Mouse (Mus musculus) heart, adult 9 months (tissue): ENCODE measurements around the gene Gm49320.

Experiments
- DNase-seq, 2 experiments: peaks; one replicate each; pipeline ENCODE4 v3.0.0; 2022; ENCODE audit warnings: low spot score in 2 of 2

Gm49320 gene

DNA sequence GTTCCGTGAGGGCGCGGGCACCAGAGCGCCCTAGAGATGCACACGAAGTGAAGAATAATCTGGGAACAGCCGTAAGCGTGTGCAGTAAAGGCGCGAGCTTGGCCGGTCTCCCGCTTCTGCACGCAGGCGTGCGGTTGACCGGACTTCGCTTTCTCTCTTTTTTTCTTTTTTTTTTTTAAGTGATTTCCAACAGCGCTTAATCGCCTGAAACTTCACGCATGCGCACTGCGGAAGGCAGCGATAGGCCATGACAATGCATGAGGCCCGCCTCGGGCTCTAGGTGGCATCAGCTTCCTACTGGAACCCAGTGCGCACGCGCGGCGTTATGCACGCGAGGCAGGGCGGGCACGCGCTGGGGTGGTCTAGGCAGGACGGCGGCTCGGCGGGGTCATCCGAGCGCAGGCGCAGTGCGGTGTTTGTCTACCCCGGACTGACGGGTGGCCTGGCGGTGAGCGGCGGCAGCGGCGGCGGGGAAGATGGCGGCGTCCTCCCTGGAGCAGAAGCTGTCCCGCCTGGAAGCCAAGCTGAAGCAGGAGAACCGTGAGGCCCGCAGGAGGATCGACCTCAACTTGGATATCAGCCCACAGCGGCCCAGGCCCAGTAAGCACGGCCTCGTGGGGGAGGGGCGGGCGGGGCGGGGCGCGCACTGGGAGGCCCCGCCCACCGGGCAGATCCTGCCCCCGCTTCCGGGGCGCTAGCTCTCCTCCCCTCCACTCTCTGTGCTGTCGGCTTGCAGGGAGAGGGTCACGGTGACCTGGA is at the start of gene Gm49320, which contains the start of gene Map2k7:
Gene Gm49320 (plus strand): TSS at position 432 of the 759 bp plus-strand sequence.
Gene Map2k7 (plus strand): TSS at position 307 of the 759 bp plus-strand sequence.
- DNase-seq: peak; percentile 100

DNA sequence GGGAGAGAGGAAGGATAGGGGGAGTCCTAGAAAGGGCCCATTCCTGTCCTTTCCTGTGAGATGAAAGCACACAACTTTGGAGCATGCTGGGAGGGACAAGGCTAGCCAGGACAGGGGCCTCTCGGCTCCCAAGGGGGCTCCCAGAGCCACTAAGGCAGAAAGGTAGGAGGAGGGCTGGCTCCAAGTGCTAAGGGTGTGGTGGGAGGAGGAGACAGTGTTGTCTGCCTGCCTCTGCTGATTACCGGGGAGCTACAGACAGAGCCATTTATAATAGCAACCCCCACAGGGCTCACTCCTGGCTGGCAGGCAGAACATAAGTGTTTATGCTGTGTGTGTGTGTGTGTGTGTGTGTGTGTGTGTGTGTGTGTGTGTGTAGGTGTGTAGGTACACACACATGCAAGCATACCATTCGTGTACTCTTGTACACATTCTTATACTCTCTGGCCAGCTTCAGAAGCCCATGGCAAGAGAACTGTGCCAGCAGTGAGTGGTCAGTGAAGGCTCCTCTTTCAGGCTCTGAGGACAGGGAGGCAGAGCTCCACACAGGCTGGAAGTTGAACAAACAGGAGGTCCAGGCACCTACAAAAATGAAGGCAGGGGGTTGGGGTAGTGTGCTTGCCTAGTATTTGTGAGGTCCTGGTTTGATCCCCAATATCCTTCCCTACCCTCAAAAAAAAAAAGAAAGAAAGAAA is 49.5 kb upstream of the Gm49320 start:
- no peak for DNase-seq

DNA sequence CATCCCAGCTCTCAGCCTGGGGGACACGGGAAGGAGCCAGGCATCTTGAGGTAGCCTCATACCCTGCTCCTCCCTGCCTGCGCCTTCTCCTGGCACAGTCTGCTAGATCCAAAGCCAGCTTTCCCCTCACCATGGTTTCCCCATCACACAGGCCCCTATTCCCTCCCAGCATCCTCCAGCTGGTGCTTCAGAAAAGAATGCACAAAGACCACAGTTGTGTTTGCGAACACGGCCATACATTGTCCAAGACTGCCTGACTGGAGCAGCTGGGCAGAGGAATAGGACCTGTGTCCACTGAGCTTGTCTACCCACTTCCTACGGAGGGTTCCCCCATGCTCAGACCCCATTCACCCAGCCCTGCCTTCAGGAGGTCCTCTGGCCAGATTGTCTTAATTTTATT is 46.4 kb upstream of the Gm49320 start:
- DNase-seq: no peak

DNA sequence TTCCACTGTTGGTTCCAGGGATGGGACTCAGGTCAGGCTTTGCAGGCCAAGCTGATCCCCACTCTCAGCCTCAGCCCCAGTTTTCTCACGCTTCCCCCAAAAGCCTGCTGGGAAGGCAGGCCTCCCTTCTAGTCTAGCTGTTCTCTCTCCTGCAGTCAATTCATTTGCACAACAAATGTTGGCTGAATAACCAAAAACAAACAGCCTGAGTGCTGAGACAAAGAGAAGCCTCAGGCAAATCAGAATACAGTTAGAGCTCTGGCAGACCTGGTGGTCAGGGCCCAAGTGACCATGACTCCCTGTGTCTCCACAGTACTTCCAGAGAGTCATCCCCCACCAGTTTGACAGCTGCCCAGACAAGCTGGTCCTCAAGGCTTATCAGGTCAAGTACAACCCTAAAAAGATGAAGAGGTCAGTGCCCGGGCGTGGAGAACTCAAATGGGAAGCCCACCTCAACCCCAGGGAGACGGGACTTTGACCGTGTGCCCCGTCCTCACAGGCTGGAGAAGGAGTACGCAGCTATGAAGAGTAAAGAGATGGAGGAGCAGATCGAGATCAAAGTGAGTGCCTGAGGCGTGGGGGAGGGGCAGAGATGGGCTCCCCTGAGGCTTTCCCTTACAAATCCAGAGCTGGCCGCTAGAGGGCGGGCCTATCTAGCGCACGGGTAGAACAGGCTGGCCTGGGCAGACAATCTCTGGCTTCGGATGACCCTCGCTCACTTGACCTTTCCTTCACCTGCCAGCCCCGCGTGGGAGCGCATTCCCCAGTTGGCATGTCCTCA is 45.7 kb upstream of the Gm49320 start:
- peak; percentile 72 to 81 for DNase-seq

DNA sequence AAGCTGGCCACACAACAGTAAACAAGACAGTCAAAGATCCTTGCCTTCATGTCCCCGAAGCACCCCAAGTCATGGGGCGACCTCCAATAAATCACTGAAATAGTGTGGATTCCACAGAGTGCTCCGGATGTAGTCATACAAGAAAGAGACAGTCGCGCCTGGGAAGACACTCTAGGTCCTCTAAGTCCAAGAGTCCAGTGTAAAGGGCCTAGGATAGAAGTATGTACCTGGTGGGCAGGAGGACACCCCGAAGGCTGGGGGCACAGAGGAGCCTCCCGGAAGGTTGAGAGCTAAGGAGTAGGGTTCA is 45.1 kb upstream of the Gm49320 start:
- DNase-seq: no peak

DNA sequence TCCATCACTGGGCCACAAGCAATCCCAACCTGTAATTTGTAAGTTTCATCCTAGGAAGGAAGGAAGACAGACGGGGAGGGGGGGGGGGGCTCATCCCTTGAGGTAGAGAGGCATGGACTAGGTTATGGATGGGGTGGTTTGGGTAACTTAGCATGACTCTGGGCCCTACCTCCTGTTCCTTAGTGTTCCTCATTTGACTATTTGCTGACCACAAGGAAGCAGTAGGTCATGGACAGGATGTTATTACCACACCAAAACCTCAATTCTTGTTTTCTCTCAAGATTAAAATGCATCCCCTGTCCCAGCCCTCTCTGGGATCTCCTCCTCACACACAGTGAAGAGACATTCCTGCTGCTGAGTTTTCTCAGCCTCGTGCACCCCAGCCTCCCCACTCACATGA is 37.3 kb upstream of the Gm49320 start:
- no peak for DNase-seq

DNA sequence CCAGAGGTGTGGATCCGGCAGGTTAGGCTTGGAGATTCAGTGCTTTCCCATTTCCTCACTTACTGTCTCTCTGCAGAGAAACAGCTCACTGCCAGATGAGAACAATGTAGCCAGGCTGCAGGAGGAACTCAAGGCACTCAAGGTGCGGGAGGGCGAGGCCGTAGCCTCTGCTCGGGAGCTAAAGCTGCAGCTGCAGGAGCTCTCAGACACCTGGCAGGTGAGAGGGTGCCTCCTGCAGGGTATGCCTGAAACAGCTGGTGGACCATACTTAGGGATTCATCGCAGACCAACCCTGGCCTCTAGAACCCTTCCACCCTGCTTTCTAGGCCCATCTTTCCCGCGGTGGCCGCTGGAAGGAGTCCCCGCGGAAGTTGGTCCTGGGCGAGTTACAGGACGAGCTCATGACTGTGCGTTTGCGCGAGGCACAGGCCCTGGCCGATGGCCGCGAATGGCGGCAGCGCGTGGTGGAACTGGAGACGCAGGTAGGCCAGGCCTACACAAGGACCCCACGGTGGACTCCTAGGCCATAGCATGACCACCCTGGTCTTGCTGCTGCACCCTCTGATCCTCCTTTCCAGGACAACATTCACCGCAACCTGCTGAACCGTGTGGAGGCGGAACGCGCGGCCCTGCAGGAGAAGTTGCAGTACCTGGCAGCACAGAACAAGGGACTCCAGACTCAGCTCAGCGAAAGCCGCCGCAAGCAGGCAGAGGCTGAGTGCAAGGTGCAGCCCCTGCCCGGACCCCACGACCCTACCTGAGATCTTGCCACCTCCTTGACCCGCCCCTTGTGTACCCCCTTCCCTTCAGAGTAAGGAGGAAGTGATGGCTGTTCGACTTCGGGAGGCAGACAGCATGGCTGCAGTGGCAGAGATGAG is 33.2 kb upstream of the Gm49320 start:
- no peak for DNase-seq

DNA sequence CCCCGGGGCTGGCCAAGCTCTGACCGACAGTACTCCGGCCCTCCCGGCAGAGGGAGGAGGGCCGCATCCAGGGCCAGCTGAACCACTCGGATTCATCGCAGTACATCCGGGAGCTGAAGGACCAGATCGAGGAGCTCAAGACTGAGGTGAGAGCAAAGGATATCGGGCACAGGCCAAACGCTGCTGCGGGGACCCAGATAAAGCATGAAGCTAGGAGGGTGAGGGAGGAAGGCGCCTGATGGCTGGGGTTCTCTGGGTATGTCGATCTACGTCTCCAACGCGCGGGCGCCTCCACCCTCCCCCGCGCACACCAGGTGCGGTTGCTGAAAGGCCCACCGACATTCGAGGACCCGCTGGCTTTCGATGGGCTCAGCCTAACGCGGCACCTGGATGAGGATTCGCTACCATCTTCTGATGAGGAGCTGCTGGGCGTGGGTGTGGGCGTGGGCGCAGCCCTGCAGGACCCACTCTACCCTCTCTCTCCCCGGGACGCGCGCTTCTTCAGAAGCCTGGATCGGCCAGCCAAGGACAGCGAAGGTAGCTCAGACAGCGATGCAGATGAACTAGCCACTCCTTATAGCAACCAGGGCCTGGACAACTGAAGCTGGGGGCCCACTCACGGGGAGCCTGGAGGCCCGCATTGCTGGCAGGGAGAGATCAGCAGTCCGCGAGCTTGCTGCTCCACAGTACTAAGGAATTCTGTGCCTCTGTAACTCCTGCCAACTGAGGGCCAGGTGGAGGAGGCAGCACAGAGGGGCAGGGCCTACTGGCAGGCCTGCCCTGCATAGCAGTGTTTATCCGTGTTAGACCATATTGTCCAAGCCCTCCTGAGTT is 32.3 kb upstream of the Gm49320 start:
- no peak for DNase-seq

DNA sequence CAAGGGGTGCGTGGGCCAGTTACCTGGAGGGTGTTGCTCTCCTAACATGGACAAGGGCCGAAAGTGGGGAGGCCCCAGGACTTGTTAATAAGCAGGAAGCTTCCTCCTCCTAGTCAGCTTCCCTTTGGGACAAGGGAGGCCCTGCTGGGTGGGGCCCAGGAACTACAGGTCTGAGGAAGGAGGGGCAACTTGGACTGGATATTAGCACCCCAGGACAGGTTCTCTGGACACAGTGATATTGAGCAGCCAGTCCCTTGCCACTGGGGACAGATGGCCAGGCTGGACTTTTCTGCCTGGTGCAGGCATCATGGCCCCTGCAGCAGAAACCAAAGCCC is 31.7 kb upstream of the Gm49320 start:
- no peak for DNase-seq

DNA sequence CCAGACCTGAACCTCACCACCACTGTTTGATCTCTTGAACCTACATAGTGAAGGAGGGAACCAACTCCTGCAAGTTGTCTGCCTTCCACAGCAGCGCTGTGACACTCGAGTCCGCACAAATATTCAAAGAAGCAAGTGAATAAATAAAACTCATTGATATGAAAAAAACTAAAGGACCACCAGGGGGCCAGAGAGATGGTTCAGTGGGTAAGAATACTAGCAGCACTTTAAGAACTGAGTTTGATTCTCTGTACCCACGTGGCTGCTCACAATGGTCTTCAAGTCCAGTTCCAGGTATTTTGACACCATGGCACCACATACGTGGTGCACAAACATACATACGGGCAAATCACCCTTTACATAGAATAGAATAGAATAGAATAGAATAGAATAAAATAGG is 27.6 kb upstream of the Gm49320 start:
- DNase-seq: no peak

DNA sequence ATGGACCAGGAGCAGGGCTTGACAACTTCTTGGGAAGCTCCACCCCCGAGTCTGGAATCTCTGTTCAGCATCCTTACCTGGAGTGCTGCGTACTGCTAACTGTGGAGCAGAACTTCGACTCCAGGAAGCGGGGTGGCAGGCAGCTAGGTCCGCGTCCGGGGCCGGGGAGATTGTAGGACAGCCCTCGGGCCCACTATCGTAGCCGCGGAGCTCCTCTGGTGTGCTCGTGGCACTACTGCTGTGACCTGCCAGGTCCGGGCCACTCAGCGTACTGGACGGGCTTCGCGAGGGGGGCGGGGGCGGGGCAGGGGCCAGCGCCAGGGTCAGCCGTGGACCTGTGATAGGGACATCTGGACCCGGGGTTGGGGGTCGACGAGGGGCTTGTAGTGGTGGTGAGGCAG is 25.9 kb upstream of the Gm49320 start:
- DNase-seq: no peak

DNA sequence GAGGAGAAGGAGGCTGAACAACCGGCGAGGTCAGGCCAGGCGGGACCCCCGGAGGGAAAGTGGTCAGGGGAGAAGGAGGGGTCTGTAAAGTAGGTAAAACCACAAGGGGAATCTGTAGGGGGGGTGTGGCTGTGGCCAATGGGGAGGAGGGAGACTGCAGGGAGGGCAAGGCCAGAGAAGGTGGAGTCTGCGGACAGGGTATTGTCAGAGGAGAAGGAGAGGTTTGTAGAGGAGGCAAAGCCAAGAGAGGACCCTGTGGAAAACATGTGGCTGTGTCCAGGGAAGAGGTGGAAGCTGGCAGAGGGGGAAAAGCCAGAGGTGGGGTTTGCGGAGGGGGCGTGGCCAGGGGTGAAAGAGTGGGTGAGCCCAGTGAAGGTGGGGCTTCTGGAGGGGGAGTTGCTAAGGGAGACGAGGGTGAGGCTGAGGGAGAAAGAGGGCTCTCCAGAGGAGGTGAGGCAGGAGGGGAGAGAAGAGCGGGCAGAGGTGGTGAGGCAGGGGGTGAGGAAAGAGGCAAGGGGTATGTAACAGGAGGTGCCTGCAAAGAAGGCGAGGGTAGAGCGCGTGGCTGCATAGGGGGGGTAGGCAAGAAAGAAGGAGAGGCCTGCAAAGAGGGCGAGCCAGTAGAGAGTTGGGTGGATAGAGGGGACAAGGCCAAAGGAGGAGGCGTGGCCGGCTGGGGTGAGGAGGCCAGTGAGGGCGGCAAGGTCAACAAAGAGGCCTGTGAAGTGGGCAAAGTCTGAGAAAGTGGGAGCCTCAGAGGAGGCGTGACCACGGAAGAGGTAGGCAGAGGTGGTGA is 25.3 kb upstream of the Gm49320 start:
- peak; percentile 18 to 41 for DNase-seq

DNA sequence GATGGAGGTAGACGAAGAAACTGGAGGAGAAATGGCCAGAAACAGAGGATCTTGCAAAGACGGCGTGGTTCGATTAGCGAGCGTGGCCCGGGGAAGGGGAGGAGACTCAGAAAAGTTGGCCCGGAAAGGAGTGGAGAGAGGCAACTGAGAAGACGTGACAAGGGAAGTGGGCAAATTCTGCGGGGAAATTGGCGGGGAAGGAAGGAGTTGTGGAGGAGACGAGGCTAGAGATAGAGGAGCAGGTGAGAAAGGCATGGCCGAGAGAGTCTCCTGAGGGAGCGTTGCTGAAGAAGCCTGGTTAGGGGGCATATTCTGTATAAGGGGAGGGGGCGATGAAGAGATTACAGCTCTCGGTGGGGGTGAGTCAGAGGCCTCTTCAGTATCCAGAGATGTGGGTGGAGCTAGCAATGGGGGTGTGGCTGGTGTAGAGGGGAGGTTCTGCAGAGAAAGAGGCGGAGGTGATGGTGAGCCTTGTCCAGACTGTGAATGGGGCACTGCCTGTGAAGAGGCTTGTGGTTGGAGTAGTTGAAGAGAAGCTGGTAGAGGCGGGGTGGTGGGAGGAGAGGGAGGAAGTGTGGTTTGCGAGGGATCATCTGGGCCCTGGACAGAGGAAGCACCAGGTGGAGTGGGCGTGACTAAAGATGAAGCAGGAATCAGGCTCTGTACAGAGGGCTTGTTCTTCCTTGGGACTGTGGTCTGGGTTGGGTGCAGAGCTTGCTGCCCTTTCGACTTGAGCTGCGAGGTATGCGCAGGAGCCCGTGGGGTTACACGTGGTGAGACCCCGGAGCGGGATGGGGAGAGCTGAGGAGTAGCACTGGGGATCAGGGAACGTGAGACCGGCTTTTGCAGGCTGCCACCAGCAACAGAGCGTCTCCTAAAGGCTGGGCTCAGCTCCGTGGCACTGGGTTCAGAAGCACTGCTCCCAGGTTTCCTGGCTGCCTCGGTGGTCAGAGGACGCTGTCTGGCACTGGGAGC is 24.4 kb upstream of the Gm49320 start:
- peak; percentile 39 for DNase-seq

DNA sequence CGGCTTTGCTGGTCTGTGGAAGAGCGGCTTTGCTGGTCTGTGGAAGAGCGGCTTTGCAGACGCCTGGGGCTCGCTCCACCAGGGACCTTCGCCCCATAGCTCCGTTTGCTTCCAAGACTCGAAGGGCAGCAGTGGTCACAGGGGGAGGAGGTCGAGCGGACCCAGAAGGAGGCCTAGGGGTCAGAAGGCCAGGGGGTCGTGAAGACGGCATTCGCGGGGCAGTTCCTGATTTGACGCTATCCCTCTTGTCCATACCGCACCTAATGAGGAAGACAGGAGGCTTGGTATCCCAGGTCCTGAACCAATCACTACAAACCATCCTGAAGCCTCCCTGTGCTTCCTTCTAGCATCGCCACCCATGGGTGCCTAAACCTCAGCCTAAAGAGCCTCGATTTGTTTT is 22.4 kb upstream of the Gm49320 start:
- no peak for DNase-seq

DNA sequence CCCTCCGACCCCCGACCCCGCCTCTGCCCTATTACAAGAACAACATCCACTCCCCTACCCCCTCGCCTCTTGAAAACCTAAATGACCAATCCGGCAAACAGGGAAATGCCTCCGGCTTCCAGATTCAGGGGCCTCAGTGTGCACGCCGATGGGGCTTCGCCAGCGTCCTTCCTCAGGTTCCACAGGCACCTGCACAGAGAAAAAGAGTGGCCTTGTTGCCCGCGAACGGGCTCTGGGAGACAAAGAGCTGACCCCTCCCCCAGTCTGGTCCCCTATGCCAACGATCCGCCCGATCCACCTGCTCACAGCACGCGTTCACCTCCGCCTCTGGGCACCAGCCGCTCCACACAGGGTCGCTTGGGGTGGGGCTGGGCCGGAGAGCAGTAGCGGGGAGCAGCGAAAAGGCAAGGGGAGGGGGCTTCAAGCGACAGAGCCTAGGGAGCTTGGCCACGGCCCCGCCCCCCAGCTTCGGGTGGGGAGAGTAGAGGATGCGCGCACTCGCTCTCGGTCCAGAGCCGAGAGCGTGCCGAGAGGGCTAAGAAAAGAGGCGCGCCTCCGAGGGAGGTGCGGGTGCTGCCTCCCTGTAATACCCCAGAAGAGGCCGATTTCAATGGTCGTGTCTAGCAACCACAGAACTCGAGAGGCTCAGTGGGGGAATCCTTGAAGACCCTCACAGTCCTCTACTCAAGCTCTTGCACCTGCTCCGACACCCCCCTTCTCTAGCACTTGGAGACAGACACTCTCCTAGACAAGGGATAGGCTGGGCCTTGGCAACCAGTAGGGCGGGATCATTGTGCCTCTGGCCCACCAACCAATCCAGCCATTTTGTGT is 21.7 kb upstream of the Gm49320 start, which contains the start of gene Prr36:
Gene Prr36 (minus strand): TSS at position 669 of the 831 bp plus-strand sequence.
- no peak for DNase-seq

DNA sequence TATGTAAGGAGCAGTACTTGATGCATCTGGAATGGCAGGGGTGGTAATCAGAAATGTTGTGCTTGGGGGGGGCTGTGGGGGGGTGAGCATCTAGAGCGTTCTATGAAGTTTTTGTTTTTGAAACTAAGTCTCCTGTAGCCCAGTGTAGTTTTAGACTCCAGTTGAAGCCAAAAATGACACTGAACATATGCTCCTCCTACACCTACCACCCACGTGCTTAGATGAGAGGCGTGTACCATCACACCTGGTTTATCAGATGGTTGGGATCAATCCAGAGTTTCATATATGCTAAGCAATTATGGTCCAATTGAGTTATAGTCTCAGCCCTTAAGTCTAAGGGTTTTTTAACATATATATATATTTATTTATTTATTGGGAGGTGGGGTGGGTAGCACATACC is 19.0 kb upstream of the Gm49320 start:
- DNase-seq: no peak

DNA sequence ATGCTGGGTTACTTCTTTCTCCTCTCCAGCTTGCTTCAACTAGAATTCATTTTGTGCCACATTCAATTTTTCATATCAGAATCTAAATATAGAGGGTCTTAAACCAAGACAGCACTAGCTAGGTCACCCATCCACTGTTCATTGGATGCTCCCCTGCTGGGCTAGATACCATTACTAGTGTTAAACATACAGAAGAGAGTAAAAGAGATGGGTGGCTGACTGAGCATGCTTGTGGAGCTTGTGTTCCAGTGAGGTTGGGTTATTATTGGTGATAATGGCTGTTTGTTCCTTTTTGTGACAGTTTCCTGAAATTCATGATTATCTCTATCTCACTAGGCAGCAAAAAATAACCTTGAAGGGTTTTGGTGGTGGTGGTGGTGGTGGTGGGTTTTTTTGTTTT is 16.6 kb upstream of the Gm49320 start:
- DNase-seq: no peak

DNA sequence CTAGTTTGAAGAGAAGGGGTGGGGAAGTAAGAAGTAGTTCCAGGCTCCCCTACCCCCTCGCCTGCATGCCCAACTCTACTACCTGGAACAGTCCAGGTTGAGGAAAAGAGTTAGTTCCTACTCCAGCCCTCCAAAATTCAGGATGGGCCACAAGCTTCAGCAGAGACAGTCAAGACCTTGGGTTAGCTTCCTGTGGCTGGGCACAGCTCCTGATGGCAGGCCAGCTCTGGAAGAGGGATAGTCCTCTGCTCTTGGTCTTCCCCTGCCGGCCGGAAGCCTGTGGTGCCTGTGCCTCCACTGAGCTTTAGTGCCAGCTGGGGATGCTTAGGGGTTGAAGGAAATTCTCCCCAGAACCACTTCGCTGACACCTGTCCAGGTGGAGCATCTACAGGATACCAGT is 12.3 kb upstream of the Gm49320 start:
- no peak for DNase-seq
